Mouse (Mus musculus): ENCODE measurements around the gene Sprr2a2.

- TF ChIP-seq CTCF (IDR thresholded peaks at IDR 0.05; ENCODE audit: low read depth, low read length) (no peak), POLR2A (IDR thresholded peaks at IDR 0.05; ENCODE audit: borderline replicate concordance, low read depth, low read length) (no peak)
These were observed 20.1 kb upstream of the Sprr2a2 start for GRCm38 (mm10) chr3:92195512-92196200.
